Mouse (Mus musculus) forebrain, embryonic 16.5 days (tissue): ENCODE data around the gene Sort1. TPM values are rescaled to one million over a fixed set of nuclear protein-coding genes. Genes with fewer than 3 reads are reported as not detected.

Source experiments
- ATAC-seq: fragments of 200-750 bp; cut with Nextera tagmentation; 2 replicates; pipeline ENCODE4 v1.8.0; 2017; ENCODE audit warnings: mild to moderate bottlenecking, moderate library complexity
- H3K27ac ChIP-seq: fragments of 300-500 bp; sonication (generic); 2 replicates; pipeline ENCODE4 v1.5.1; 2014; ENCODE audit warnings: low read length, control low read depth
- H3K27me3 ChIP-seq: fragments of 300-500 bp; sonication (generic); replicated peaks from 2 replicates; pipeline ENCODE4 v1.6.1; 2014; ENCODE audit warnings: low read length; ENCODE audit not compliant: control insufficient read depth, insufficient read depth
- H3K36me3 ChIP-seq: fragments of 300-500 bp; sonication (generic); 2 replicates; pipeline ENCODE4 v1.6.1; 2014; ENCODE audit not compliant: control insufficient read depth, insufficient read depth
- H3K4me1 ChIP-seq: fragments of 300-500 bp; sonication (generic); replicated peaks from 2 replicates; pipeline ENCODE4 v1.6.1; 2014; ENCODE audit warnings: low read length; ENCODE audit not compliant: control insufficient read depth, insufficient read depth
- H3K4me2 ChIP-seq: fragments of 300-500 bp; sonication (generic); 2 replicates; pipeline ENCODE4 v1.6.1; 2014; ENCODE audit warnings: mild to moderate bottlenecking, low read length, control low read depth
- H3K4me3 ChIP-seq: fragments of 300-500 bp; sonication (generic); replicated peaks from 2 replicates; pipeline ENCODE4 v1.5.1; 2014; ENCODE audit warnings: mild to moderate bottlenecking, low read length, control low read depth
- H3K9ac ChIP-seq: fragments of 300-500 bp; sonication (generic); replicated peaks from 2 replicates; pipeline ENCODE4 v1.6.1; 2014; ENCODE audit warnings: low read depth, low read length, control low read depth
- H3K9me3 ChIP-seq: fragments of 300-500 bp; sonication (generic); 2 replicates; pipeline ENCODE4 v1.6.1; 2016; ENCODE audit warnings: low read length; ENCODE audit not compliant: control insufficient read depth
- WGBS: fragments of 180-500 bp; shearing (Covaris S2); extraction: QIAGEN DNeasy Blood & Tissue Kit; methylation state at CpG from one replicate; pipeline ENCODE4 v1.1.7; 2014; 5-methylcytosine and 5-hydroxymethylcytosine counted together
- polyA plus RNA-seq: library from polyadenylated mRNA; unstranded; fragments of >200 nt; fragmentation: Nextera tagmentation; extraction: Ambion mirVana; gene quantifications from 2 replicates; pipeline ENCODE4 v1.2.1, GENCODE M21; 2015

Sort1 gene
- polyA plus RNA-seq, 1 experiment from 2014 or later, result 19.5 TPM

DNA sequence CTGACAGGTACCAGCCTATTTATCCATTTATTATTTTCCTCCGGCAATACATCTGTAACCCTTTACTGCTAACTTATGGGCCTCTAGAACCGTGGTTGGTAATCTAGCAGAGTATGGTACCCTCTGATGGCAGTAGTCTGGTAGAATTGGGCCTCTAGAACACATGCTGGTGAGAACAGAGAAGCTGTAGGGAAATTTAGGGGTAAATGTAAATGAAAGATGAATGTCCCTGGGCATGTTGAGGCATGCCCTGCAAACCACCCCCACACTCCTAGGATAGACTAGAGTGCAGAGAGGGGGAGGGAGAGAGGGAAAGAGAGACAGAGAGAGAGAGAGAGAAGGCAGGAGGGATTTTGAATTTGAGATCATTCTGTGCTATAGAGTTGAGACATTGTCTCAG lies 100.5 kb downstream of the Sort1 start:
- Histone ChIP-seq H3K4me1 (peaks cover 35% of the 10 kb centered on the region), H3K9ac (peak overlapping the region; percentile 63; the same call in 1 of the 2 replicates), H3K4me3 (peak overlapping the region; percentile 79), H3K4me2 (peak overlapping the region; percentile 68), H3K9me3 (no peaks in the 10 kb centered on the region), H3K27me3 (no peaks in the 10 kb centered on the region), H3K27ac (no peak overlapping the region), H3K36me3 (peaks cover 3% of the 10 kb centered on the region; the same call in 1 of the 2 replicates)
- no peak for ATAC-seq
- WGBS, result 37% methylated on average over 2 of the region's 2 CpGs

DNA sequence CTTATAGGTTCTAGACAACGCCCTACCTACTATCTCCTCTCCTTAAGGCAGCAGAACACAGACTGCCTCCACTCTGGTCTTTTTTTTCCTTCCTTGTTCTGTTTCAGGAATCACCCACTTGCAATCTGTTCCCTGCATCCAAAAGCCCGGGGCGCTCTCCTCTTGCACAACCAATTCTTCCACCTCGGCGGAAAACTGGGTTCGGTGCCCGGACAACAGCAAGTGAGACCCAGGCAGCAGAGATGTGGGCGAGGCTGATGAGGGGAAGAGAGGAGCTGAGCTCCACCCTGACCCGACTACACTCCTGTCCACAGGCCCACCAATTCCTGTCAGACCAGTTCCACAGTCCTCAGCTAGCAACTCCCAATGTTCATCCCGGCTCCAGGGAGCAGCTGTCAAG lies 102.3 kb downstream of the Sort1 start:
- Histone ChIP-seq H3K36me3 (peaks cover 3% of the 10 kb centered on the region; the same call in 1 of the 2 replicates), H3K4me2 (no peak overlapping the region), H3K27me3 (no peaks in the 10 kb centered on the region), H3K27ac (no peak overlapping the region), H3K4me1 (peaks cover 31% of the 10 kb centered on the region), H3K9ac (no peak overlapping the region), H3K4me3 (no peak overlapping the region), H3K9me3 (no peaks in the 10 kb centered on the region)
- ATAC-seq, result no peak
- WGBS, result 89% methylated on average over 10 of the region's 10 CpGs

DNA sequence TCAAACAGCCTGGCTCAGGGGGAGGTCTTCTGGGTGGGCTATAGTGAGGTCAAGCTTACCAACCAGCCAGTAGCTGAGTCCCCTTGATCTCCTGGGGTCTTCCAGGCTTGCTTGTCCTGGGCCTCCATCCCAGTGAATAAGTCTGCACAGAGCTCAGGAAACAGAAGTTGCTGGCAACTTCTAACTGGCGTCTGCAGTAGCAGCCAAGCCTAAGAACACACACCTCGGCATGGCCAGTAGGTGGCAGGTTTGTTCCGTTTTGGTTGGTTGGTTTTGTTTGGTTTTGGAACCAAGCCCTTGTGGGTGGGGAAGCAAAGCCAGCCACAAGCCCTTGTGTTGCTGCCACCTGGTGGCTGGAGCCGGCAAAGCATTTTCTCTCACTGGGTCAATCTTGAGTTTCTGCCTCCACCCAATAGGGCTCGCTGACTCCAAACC lies 105.2 kb downstream of the Sort1 start:
- Histone ChIP-seq H3K4me3 (no peak overlapping the region), H3K9ac (no peak overlapping the region), H3K27me3 (no peaks in the 10 kb centered on the region), H3K36me3 (peaks cover 3% of the 10 kb centered on the region), H3K4me2 (no peak overlapping the region), H3K9me3 (no peaks in the 10 kb centered on the region), H3K27ac (peak overlapping the region; percentile 65), H3K4me1 (peaks cover 20% of the 10 kb centered on the region)
- 0% methylated on average over 5 of the region's 5 CpGs for WGBS
- peak; percentile 75 for ATAC-seq

DNA sequence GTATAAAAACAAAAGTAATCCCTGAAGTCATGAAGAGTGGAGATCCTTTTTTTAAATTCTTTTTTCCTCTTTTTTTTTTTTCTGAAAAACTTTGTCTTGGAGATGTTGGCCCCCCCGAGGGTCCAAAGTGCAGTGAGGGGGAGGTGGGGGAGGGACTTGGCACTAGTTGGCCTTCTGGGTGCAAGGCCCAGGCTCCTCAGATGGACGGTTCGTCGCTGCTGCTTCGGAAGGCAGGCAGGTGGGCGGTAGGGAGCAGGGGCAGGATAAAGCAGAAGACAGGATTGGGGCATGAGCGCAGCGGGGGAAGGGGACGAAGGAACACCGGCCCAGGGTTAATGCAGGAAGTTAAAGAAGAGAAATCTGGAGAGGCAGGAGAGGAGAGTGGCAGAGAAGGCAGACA lies 108.4 kb downstream of the Sort1 start:
- ATAC-seq, result no peak
- Histone ChIP-seq H3K4me1 (peaks cover 9% of the 10 kb centered on the region), H3K27me3 (no peaks in the 10 kb centered on the region), H3K4me2 (no peak overlapping the region), H3K9ac (no peak overlapping the region), H3K4me3 (no peak overlapping the region), H3K9me3 (no peaks in the 10 kb centered on the region), H3K36me3 (peaks cover 24% of the 10 kb centered on the region), H3K27ac (no peak overlapping the region)
- 25% methylated on average over 10 of the region's 10 CpGs for WGBS

DNA sequence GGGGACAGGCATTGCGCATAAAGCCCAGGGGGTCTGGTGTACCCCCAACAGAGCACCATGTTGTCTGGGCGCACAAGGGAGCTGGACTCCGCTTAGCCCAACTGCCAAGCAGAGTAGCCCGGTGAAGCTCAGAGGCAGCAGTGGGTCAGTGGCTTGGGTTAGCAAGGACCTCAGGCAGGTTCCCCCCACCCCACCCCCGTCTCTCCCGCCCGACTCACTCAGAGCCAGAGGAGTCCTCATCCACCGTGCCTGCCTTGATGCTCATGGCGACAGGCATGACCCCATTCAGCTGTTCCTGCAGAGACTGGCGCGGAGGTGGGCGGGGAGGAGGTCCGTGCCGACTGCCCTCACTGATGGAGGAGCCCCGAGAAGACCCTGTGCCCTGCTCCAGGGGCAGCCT lies 108.9 kb downstream of the Sort1 start:
- Histone ChIP-seq H3K4me2 (no peak overlapping the region), H3K4me3 (no peak overlapping the region), H3K9me3 (no peaks in the 10 kb centered on the region), H3K27ac (no peak overlapping the region), H3K27me3 (no peaks in the 10 kb centered on the region), H3K4me1 (peaks cover 9% of the 10 kb centered on the region), H3K36me3 (peaks cover 23% of the 10 kb centered on the region), H3K9ac (no peak overlapping the region)
- ATAC-seq, result no peak
- whole genome bisulfite sequencing, result 54% methylated on average over 15 of the region's 15 CpGs

DNA sequence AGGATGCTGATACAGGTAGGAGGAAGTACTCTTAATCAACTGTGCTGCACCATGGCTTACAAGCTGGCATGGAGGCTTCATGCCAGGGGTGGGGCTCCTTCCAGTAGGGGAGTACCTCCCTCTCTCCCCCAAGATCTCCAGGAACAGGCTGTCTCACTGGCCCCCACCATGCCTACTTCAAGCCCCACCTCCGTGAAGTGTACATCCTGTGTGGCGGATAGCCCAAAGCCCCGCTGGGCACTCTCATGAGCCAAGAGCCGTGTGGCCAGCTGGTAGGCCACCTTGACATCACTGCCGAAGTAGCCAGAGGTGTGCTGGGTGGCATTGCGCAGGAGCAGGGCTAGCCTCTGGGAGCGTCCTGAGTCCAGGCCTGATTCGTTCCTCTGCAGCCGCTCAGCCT lies 114.4 kb downstream of the Sort1 start:
- WGBS, result 94% methylated on average over 9 of the region's 9 CpGs
- H3K27me3 ChIP-seq, result no peaks in the 10 kb centered on the region
- no peak overlapping the region for H3K9ac ChIP-seq
- H3K27ac ChIP-seq, result no peak overlapping the region
- H3K9me3 ChIP-seq, result no peaks in the 10 kb centered on the region
- ATAC-seq, result no peak
- H3K4me2 ChIP-seq, result no peak overlapping the region
- H3K4me1 ChIP-seq, result peaks cover 8% of the 10 kb centered on the region
- no peak overlapping the region for H3K4me3 ChIP-seq
- peaks cover 50% of the 10 kb centered on the region for H3K36me3 ChIP-seq

DNA sequence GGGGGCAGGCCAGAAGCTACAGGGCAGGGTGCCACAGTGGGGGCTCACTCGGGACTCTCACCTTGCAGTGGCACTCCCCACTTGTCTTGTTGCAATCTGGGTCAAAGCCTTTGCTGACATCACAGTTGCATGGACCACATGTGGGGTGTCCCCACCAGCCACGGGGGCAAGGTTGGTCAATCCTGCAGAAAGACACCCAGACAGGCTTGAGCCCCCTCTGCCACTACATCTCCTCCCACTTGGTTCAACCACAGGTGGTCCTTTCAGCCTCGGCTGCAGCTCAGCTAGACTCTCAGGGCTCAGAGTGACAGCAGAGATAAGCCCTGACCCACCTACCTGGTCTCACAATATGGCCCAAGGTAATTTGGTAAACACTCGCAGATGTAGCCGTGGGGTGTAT lies 116.6 kb downstream of the Sort1 start:
- ATAC-seq, result no peak
- H3K9me3 ChIP-seq, result no peaks in the 10 kb centered on the region
- WGBS, result 81% methylated on average over 5 of the region's 5 CpGs
- no peak overlapping the region for H3K4me3 ChIP-seq
- no peaks in the 10 kb centered on the region for H3K27me3 ChIP-seq
- no peak overlapping the region for H3K9ac ChIP-seq
- H3K36me3 ChIP-seq, result peaks cover 45% of the 10 kb centered on the region
- H3K27ac ChIP-seq, result no peak overlapping the region
- H3K4me2 ChIP-seq, result no peak overlapping the region
- H3K4me1 ChIP-seq, result peaks cover 12% of the 10 kb centered on the region

DNA sequence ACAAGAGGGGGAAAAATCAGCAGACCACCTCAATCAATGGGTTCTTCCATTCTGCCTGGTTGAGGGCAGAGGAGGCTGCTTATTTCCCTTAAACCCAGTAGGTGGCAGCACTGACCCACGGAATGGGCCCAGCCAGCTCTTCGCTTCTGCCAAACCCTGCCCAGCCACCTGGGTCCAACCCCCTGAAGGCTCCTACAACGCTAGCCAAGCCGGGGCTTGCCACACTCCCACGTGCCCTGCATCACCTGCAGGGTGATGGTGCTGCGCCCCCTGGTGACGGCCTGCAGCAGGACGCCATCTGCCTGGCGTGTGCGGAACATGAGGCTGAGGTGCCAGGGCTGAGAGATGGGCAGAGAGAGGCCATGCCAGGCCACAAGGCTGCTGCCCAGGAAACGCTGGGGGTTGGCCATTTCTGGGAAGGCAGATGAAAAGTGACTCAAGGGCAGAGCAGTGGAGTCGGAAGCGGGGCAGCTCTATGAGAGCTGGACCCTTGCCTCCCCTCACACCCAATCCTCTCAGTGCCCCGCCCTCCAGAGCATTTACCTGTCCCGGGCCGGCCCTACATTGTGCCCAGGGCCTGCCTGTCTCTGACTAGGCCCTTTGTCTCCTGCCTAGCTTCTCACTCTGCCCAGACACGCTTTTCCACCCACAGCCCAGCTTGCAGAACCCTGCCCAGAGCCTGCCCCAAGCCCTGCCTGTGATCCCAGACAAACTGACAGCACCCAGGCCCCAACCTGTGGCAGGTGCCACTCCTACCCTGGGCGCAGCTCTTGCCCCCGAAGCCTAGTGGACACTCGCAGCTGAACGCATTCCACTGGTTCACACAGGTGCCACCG lies 118.0 kb downstream of the Sort1 start:
- peak; percentile 89 for ATAC-seq
- Histone ChIP-seq H3K4me1 (peaks cover 27% of the 10 kb centered on the region), H3K27me3 (no peaks in the 10 kb centered on the region), H3K9me3 (no peaks in the 10 kb centered on the region), H3K9ac (peak overlapping the region; percentile 29; the same call in 1 of the 2 replicates), H3K36me3 (peaks cover 41% of the 10 kb centered on the region), H3K27ac (peak overlapping the region; percentile 56), H3K4me3 (no peak overlapping the region), H3K4me2 (no peak overlapping the region)
- WGBS, result 33% methylated on average over 22 of the region's 22 CpGs

DNA sequence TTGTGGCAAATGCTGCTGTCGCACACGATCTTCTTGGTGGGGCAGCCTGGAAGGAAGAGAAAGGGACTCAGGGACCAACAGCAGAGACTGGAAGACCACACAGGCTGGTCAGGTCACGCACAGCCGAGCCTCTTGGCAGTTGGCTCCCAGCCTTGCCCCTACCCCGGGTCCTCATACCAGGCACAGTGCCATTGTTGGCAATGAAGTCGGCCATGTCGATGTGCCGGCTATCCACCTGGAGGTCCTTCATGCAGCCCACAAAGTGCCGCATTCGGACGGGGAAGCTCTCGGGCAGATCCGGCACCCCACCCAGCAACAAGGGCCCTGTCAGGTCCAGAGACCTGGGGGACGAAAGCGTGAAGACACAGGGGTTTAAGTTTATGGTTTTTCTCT lies 118.6 kb downstream of the Sort1 start:
- 66% methylated on average over 15 of the region's 15 CpGs for WGBS
- peaks cover 40% of the 10 kb centered on the region for H3K36me3 ChIP-seq
- H3K27ac ChIP-seq, result peak overlapping the region; percentile 56
- no peaks in the 10 kb centered on the region for H3K9me3 ChIP-seq
- no peak overlapping the region for H3K4me3 ChIP-seq
- H3K4me2 ChIP-seq, result no peak overlapping the region
- peak overlapping the region; percentile 29; the same call in 1 of the 2 replicates for H3K9ac ChIP-seq
- H3K4me1 ChIP-seq, result peaks cover 27% of the 10 kb centered on the region
- no peaks in the 10 kb centered on the region for H3K27me3 ChIP-seq
- no peak for ATAC-seq
